Mouse (Mus musculus): ENCODE measurements at regions not wholly inside any gene's neighbourhood (a gene's known extent, or its start where the extent isn't known, plus 50 kb on each side); places are given as distances from the start of the nearest gene placed in this dataset.
"Not testable (repeated sequence)": the region's sequence is repeated elsewhere in the genome, so short reads cannot be mapped to it uniquely, and the experiment has no call there.

- H3K36me3 ChIP-seq (ENCODE audit: control insufficient read depth, insufficient read depth, low read length): no peaks in the 10 kb centered on the region
- H3K27me3 ChIP-seq (ENCODE audit: control insufficient read depth, insufficient read depth, low read length): no peaks in the 10 kb centered on the region
- no peaks in the 10 kb centered on the region for H3K4me1 ChIP-seq (ENCODE audit: control insufficient read depth, insufficient read depth, low read length)
These were observed 179.3 kb downstream of the Csl start for GRCm38 (mm10) chr10:99580191-99580590.

DNA sequence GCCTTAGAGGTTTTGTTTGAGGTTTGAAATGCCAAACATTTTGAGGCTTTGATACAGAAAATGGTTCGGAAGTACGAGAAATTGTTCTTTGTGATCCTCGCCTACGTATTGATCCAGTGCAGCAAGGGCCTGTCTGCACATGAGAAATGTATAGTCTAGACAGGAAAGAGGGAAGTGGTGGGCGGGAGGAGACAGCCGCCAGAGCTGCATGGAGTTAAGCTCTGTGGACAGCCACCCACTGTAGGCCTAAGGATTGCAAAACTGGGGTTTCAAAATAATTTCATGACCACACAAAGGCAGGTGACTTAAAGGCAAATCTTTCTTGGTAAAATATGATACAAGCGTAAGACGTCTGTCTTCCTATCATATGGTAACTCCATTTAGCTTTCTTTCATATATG lies 178.4 kb downstream of the Csl start:
- Histone ChIP-seq H3K36me3 (ENCODE audit: control insufficient read depth, insufficient read depth, low read length) (no peaks in the 10 kb centered on the region), H3K4me3 (ENCODE audit: control insufficient read depth, low read depth, low read length) (no peak overlapping the region), H3K27ac (ENCODE audit: control insufficient read depth, insufficient read depth, low read depth, low read length) (no peak overlapping the region), H3K4me1 (ENCODE audit: control insufficient read depth, insufficient read depth, low read length) (no peaks in the 10 kb centered on the region), H3K27me3 (ENCODE audit: control insufficient read depth, insufficient read depth, low read length) (no peaks in the 10 kb centered on the region)
- no peak for TF ChIP-seq CTCF (IDR thresholded peaks at IDR 0.05; ENCODE audit: control insufficient read depth, insufficient read depth, insufficient replicate concordance, low read depth, low read length)
- TF ChIP-seq POLR2A (IDR thresholded peaks at IDR 0.05; ENCODE audit: control insufficient read depth, low read depth, low read length): no peak

More at GRCm38 (mm10) chr10:99580191-99580590, 179.3 kb downstream of the Csl start:
- Histone ChIP-seq H3K4me3 (ENCODE audit: control insufficient read depth, low read depth, low read length) (no peak overlapping the region), H3K27ac (ENCODE audit: control insufficient read depth, insufficient read depth, low read depth, low read length) (no peak overlapping the region)
- TF ChIP-seq CTCF (IDR thresholded peaks at IDR 0.05; ENCODE audit: control insufficient read depth, insufficient read depth, insufficient replicate concordance, low read depth, low read length) (no peak), POLR2A (IDR thresholded peaks at IDR 0.05; ENCODE audit: control insufficient read depth, low read depth, low read length) (no peak)

DNA sequence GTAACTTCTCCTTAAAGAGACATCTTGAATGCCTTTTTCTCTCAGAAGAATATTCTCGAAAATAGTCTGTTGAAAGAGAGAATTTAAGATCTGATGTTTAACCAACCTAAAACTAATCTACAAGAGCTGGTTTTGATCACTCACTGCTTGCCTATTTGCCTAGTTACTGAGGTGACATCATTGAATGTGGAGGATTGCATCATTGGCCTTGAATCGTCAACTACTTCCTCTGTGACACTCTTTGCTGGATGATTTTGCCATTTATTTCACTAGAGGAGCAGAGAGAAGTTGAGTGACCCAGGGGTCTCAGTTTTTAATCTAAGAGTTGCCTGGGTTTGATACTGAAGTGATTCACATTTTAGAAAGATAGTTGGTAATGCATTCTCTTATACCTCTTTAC lies 174.6 kb downstream of the Csl start:
- H3K36me3 ChIP-seq (ENCODE audit: control insufficient read depth, insufficient read depth, low read length): no peaks in the 10 kb centered on the region
- H3K27ac ChIP-seq (ENCODE audit: control insufficient read depth, insufficient read depth, low read depth, low read length): no peak overlapping the region
- no peak overlapping the region for H3K4me3 ChIP-seq (ENCODE audit: control insufficient read depth, low read depth, low read length)
- H3K27me3 ChIP-seq (ENCODE audit: control insufficient read depth, insufficient read depth, low read length): no peaks in the 10 kb centered on the region
- TF ChIP-seq CTCF (IDR thresholded peaks at IDR 0.05; ENCODE audit: control insufficient read depth, insufficient read depth, insufficient replicate concordance, low read depth, low read length) (no peak), POLR2A (IDR thresholded peaks at IDR 0.05; ENCODE audit: control insufficient read depth, low read depth, low read length) (no peak)
- no peaks in the 10 kb centered on the region for H3K4me1 ChIP-seq (ENCODE audit: control insufficient read depth, insufficient read depth, low read length)

- H3K4me3 ChIP-seq (ENCODE audit: control insufficient read depth, low read depth, low read length): no peak overlapping the region
- no peak overlapping the region for H3K27ac ChIP-seq (ENCODE audit: control insufficient read depth, insufficient read depth, low read depth, low read length)
These were observed 167.2 kb downstream of the Csl start for GRCm38 (mm10) chr10:99592220-99592619.

GRCm38 (mm10) chr10:99595659-99596058 lies 163.8 kb downstream of the Csl start:
- no peak overlapping the region for H3K27ac ChIP-seq (ENCODE audit: control insufficient read depth, insufficient read depth, low read depth, low read length)
- H3K36me3 ChIP-seq (ENCODE audit: control insufficient read depth, insufficient read depth, low read length): no peaks in the 10 kb centered on the region
- peaks cover 2% of the 10 kb centered on the region; the same call in 1 of the 2 replicates for H3K4me1 ChIP-seq (ENCODE audit: control insufficient read depth, insufficient read depth, low read length)
- H3K4me3 ChIP-seq (ENCODE audit: control insufficient read depth, low read depth, low read length): no peak overlapping the region
- no peaks in the 10 kb centered on the region for H3K27me3 ChIP-seq (ENCODE audit: control insufficient read depth, insufficient read depth, low read length)
- no peak for TF ChIP-seq POLR2A (IDR thresholded peaks at IDR 0.05; ENCODE audit: control insufficient read depth, low read depth, low read length)
- no peak for TF ChIP-seq CTCF (IDR thresholded peaks at IDR 0.05; ENCODE audit: control insufficient read depth, insufficient read depth, insufficient replicate concordance, low read depth, low read length)

More at GRCm38 (mm10) chr10:99592220-99592619, 167.2 kb downstream of the Csl start:
- TF ChIP-seq POLR2A (IDR thresholded peaks at IDR 0.05; ENCODE audit: control insufficient read depth, low read depth, low read length) (no peak), CTCF (IDR thresholded peaks at IDR 0.05; ENCODE audit: control insufficient read depth, insufficient read depth, insufficient replicate concordance, low read depth, low read length) (no peak)
- Histone ChIP-seq H3K27me3 (ENCODE audit: control insufficient read depth, insufficient read depth, low read length) (no peaks in the 10 kb centered on the region), H3K4me1 (ENCODE audit: control insufficient read depth, insufficient read depth, low read length) (peaks cover 2% of the 10 kb centered on the region; the same call in 1 of the 2 replicates), H3K36me3 (ENCODE audit: control insufficient read depth, insufficient read depth, low read length) (no peaks in the 10 kb centered on the region)

DNA sequence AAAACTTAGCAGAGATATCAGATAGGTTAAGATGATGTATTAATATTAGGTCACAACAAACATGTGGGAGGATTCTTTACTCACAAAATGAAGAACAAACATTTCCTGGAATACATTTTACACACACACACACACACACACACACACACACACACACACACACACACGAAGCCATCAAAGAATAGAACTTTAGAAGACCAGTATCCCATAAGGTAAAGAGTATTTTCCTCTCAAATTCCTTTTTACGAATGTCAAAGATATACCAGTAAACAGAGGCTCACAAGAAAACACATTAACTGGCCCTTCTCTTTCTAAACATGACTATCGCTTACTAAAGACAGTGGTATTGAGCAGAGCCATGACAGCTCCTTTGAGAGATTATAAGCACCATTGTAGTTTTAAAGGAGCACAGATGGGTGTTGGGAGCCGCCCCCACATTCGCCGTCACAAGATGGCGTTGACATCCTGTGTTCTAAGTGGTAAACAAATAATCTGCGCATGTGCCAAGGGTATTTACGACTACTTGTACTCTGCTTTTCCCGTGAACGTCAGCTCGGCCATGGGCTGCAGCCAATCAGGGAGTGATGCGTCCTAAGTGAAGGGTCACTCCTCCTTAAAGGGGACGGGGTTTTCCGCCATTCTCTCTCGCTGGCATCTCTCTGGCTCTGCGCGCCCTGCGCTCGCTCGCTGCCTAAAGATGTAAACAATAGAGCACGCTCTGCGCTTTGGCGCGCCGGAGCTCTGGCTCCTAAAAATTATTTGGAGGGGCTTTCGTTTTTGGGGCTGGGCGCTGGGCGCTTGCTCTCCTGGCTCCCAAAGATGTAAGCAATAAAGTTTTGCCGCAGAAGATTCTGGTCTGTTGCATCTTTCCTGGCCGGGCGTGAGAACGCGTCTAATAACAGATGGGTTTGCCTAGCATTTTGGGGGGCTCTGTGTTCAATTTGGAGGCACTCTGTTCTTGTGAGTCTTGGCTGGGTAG lies 160.0 kb downstream of the Csl start:
- H3K27ac ChIP-seq (ENCODE audit: control insufficient read depth, insufficient read depth, low read depth, low read length); H3K36me3 ChIP-seq (ENCODE audit: control insufficient read depth, insufficient read depth, low read length); H3K27me3 ChIP-seq (ENCODE audit: control insufficient read depth, insufficient read depth, low read length); H3K4me1 ChIP-seq (ENCODE audit: control insufficient read depth, insufficient read depth, low read length): not testable (repeated sequence)
- peak overlapping the region; percentile 8; the same call in 1 of the 2 replicates for H3K4me3 ChIP-seq (ENCODE audit: control insufficient read depth, low read depth, low read length)

- TF ChIP-seq CTCF (IDR thresholded peaks at IDR 0.05; ENCODE audit: control insufficient read depth, insufficient read depth, insufficient replicate concordance, low read depth, low read length): no peak
- TF ChIP-seq POLR2A (IDR thresholded peaks at IDR 0.05; ENCODE audit: control insufficient read depth, low read depth, low read length): no peak
- no peak overlapping the region for H3K27ac ChIP-seq (ENCODE audit: control insufficient read depth, insufficient read depth, low read depth, low read length)
- H3K4me3 ChIP-seq (ENCODE audit: control insufficient read depth, low read depth, low read length): no peak overlapping the region
- H3K4me1 ChIP-seq (ENCODE audit: control insufficient read depth, insufficient read depth, low read length): no peaks in the 10 kb centered on the region
- H3K27me3 ChIP-seq (ENCODE audit: control insufficient read depth, insufficient read depth, low read length): no peaks in the 10 kb centered on the region
- H3K36me3 ChIP-seq (ENCODE audit: control insufficient read depth, insufficient read depth, low read length): no peaks in the 10 kb centered on the region
These were observed 157.1 kb downstream of the Csl start for GRCm38 (mm10) chr10:99602331-99602730.
